Mouse (Mus musculus): ENCODE data around the gene Sipa1l2.

DNA sequence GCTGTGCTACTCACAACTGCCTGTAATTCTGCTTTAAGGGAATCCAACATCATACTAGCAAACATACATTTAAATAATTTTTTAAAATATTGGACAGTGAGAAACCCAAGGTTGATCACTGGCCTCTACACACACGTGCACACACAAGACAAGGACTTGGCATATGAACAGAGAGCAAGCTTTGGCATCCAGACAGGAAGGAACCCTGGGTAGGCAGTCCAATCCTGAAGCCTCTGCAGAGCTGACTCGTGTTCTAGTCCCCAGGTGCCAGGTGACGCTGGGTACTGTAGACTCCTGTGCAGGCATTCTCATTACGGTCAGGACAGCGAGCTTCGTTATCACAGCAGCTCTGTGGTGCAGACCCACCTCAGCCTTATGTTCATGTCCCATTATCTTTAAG is 60.4 kb downstream of the Sipa1l2 start:
- TF ChIP-seq POLR2A (IDR thresholded peaks at IDR 0.05; ENCODE audit: low read depth, low read length) (no peak), CTCF (IDR thresholded peaks at IDR 0.05; ENCODE audit: borderline replicate concordance, insufficient read depth, low read length) (no peak)

All from embryonic fibroblast, embryonic 13.5 days (primary cell).